Mouse (Mus musculus): Measurements from ENCODE around the gene Acta1.

DNA sequence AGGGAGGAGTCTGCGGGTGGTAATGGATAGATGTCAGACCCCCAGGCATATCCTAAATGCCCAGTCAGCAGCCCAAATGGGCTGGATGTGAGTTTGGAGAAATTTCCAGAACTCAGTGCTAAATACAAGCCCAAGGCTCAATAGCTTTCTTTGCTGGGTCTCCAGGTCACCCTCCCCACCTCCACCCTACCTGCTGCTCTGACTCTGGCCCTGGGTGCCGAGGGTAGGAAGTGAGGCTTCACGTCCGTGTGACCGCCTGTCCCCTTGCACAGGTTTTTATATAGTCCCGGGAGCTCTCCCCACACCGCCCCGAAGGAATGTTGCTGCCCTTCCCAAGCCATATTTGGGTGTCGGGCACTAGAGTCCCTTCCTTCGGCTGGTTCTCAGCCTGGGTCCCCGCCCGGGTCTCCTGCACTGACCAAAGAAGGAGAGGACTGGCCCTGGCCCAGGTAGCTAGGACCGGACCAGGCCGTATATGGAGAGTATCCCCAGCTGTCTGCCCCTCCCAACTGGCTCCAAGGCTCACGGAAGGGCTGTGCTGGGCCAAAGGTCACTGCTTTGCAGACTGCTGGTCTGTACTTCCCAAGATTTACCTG, at the start of gene Acta1:
- TF ChIP-seq POLR2A (IDR thresholded peaks at IDR 0.05; ENCODE audit: extremely low read depth, insufficient read depth, low read length) (no peak), CTCF (IDR thresholded peaks at IDR 0.05; ENCODE audit: extremely low read depth, insufficient read depth, low read length) (no peak)
